Mouse (Mus musculus): Measurements from ENCODE around the gene Tspan9. TPM values are rescaled to one million over a fixed set of nuclear protein-coding genes. Genes with fewer than 3 reads are reported as not detected.

Gene Tspan9
- polyA plus RNA-seq, 1 experiment: 49.7 TPM

GRCm38 (mm10) chr6:128007241-128007701 lies 136.1 kb downstream of the Tspan9 start:
- TF ChIP-seq POLR2A (IDR thresholded peaks at IDR 0.05; ENCODE audit: borderline replicate concordance, extremely low read depth, insufficient read depth, insufficient read length, poor library complexity, severe bottlenecking): no peak
- TF ChIP-seq CTCF (IDR thresholded peaks at IDR 0.05; ENCODE audit: borderline replicate concordance, extremely low read depth, insufficient read depth, insufficient read length): no peak
- DNase-seq (ENCODE audit: low read depth): peak; percentile 54

DNA sequence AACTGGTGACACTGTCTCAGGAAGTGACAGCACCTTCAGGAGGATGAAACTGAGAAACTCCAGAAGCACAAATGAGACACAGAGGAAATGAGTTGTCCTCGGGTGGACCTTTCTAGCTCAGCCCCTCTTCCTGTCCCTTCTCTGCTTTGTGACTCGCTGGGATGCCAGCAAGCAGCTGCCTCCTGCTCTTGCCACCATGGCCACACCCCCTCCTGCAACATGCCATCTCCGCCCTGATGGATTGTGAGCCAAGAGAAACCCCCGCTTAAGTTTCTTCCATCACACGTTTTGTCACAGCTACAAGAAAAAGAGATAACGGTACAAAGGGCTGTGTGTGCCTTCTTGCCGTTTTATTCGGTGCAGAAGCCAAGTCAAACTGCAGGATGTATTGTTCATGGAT lies 137.2 kb downstream of the Tspan9 start:
- peak; percentile 69 for DNase-seq (ENCODE audit: low read depth)
- TF ChIP-seq POLR2A (IDR thresholded peaks at IDR 0.05; ENCODE audit: borderline replicate concordance, extremely low read depth, insufficient read depth, insufficient read length, poor library complexity, severe bottlenecking) (no peak), CTCF (IDR thresholded peaks at IDR 0.05; ENCODE audit: borderline replicate concordance, extremely low read depth, insufficient read depth, insufficient read length) (no peak)

GRCm38 (mm10) chr6:128004544-128004943 lies 138.8 kb downstream of the Tspan9 start:
- DNase-seq (ENCODE audit: low read depth): peak; percentile 31
- no peak for TF ChIP-seq CTCF (IDR thresholded peaks at IDR 0.05; ENCODE audit: borderline replicate concordance, extremely low read depth, insufficient read depth, insufficient read length)
- no peak for TF ChIP-seq POLR2A (IDR thresholded peaks at IDR 0.05; ENCODE audit: borderline replicate concordance, extremely low read depth, insufficient read depth, insufficient read length, poor library complexity, severe bottlenecking)

DNA sequence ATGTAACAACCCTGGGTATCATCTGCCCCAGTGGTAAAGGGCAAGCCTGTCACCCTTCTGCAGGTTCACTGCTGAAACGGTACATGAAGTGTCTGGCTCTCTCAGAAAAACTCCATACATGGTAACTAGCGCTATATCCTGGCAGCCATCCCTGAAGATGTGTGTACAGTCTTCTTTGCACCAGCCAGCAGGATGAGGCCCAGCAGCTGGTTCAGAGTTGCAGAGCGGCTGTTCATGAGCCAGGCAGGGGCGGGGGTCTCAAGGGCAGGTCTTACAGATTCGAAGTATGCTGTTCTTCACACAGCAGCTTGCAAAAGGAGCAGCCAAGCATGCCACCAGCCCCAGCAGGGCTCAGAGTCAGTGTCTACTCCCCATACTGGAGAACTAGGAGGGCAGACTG lies 139.9 kb downstream of the Tspan9 start:
- no peak for TF ChIP-seq CTCF (IDR thresholded peaks at IDR 0.05; ENCODE audit: borderline replicate concordance, extremely low read depth, insufficient read depth, insufficient read length)
- no peak for TF ChIP-seq POLR2A (IDR thresholded peaks at IDR 0.05; ENCODE audit: borderline replicate concordance, extremely low read depth, insufficient read depth, insufficient read length, poor library complexity, severe bottlenecking)
- DNase-seq (ENCODE audit: low read depth): peak; percentile 58

DNA sequence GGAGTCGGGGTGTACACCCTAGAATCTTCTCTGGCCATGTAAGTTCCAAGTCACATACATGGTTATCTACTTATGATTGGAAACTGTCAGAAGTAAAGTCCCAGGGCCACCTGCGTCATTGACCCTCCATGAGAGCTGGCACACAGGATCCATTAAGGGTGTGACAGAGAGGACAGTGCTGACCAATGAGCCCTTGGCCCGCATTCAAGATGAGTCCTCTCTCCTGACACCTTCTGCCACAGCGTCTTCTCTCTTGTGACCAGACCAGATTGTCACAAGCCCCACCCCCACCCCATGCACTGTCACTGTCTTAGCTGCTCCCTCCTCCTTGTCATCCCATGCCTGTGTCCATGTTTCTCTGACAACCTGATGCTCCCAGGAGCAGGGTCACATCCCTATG lies 140.7 kb downstream of the Tspan9 start:
- TF ChIP-seq POLR2A (IDR thresholded peaks at IDR 0.05; ENCODE audit: borderline replicate concordance, extremely low read depth, insufficient read depth, insufficient read length, poor library complexity, severe bottlenecking) (no peak), CTCF (IDR thresholded peaks at IDR 0.05; ENCODE audit: borderline replicate concordance, extremely low read depth, insufficient read depth, insufficient read length) (no peak)

GRCm38 (mm10) chr6:128002104-128002503 lies 141.3 kb downstream of the Tspan9 start:
- no peak for TF ChIP-seq CTCF (IDR thresholded peaks at IDR 0.05; ENCODE audit: borderline replicate concordance, extremely low read depth, insufficient read depth, insufficient read length)
- no peak for TF ChIP-seq POLR2A (IDR thresholded peaks at IDR 0.05; ENCODE audit: borderline replicate concordance, extremely low read depth, insufficient read depth, insufficient read length, poor library complexity, severe bottlenecking)
- no peak for DNase-seq (ENCODE audit: low read depth)

More for the DNA sequence above, 140.7 kb downstream of the Tspan9 start:
- DNase-seq (ENCODE audit: low read depth): no peak

GRCm38 (mm10) chr6:128001587-128001986 lies 141.8 kb downstream of the Tspan9 start:
- no peak for DNase-seq (ENCODE audit: low read depth)
- TF ChIP-seq CTCF (IDR thresholded peaks at IDR 0.05; ENCODE audit: borderline replicate concordance, extremely low read depth, insufficient read depth, insufficient read length) (no peak), POLR2A (IDR thresholded peaks at IDR 0.05; ENCODE audit: borderline replicate concordance, extremely low read depth, insufficient read depth, insufficient read length, poor library complexity, severe bottlenecking) (no peak)

- peak; percentile 77 for DNase-seq (ENCODE audit: low read depth)
- TF ChIP-seq CTCF (IDR thresholded peaks at IDR 0.05; ENCODE audit: borderline replicate concordance, extremely low read depth, insufficient read depth, insufficient read length): no peak
- no peak for TF ChIP-seq POLR2A (IDR thresholded peaks at IDR 0.05; ENCODE audit: borderline replicate concordance, extremely low read depth, insufficient read depth, insufficient read length, poor library complexity, severe bottlenecking)
These were observed 142.6 kb downstream of the Tspan9 start for GRCm38 (mm10) chr6:128000777-128001176.

- no peak for TF ChIP-seq CTCF (IDR thresholded peaks at IDR 0.05; ENCODE audit: borderline replicate concordance, extremely low read depth, insufficient read depth, insufficient read length)
- TF ChIP-seq POLR2A (IDR thresholded peaks at IDR 0.05; ENCODE audit: borderline replicate concordance, extremely low read depth, insufficient read depth, insufficient read length, poor library complexity, severe bottlenecking): no peak
- no peak for DNase-seq (ENCODE audit: low read depth)
These were observed 144.3 kb downstream of the Tspan9 start for GRCm38 (mm10) chr6:127999118-127999517.

GRCm38 (mm10) chr6:127996928-127997327 lies 146.5 kb downstream of the Tspan9 start:
- no peak for DNase-seq (ENCODE audit: low read depth)
- TF ChIP-seq CTCF (IDR thresholded peaks at IDR 0.05; ENCODE audit: borderline replicate concordance, extremely low read depth, insufficient read depth, insufficient read length): no peak
- no peak for TF ChIP-seq POLR2A (IDR thresholded peaks at IDR 0.05; ENCODE audit: borderline replicate concordance, extremely low read depth, insufficient read depth, insufficient read length, poor library complexity, severe bottlenecking)

- DNase-seq (ENCODE audit: low read depth): peak; percentile 19
- no peak for TF ChIP-seq CTCF (IDR thresholded peaks at IDR 0.05; ENCODE audit: borderline replicate concordance, extremely low read depth, insufficient read depth, insufficient read length)
- TF ChIP-seq POLR2A (IDR thresholded peaks at IDR 0.05; ENCODE audit: borderline replicate concordance, extremely low read depth, insufficient read depth, insufficient read length, poor library complexity, severe bottlenecking): no peak
These were observed 150.4 kb downstream of the Tspan9 start for GRCm38 (mm10) chr6:127992993-127993392.

GRCm38 (mm10) chr6:127991509-127992176 lies 151.8 kb downstream of the Tspan9 start:
- TF ChIP-seq POLR2A (IDR thresholded peaks at IDR 0.05; ENCODE audit: borderline replicate concordance, extremely low read depth, insufficient read depth, insufficient read length, poor library complexity, severe bottlenecking): no peak
- no peak for DNase-seq (ENCODE audit: low read depth)
